Comparison of ENCODE assay signal across 27 mouse cellular contexts in genomic region chr5:142173636-142174035, GRCm38 (mm10).
A peak's percentile ranks its signal among the peaks of the same experiment; 100 is the strongest.
DNase-seq lines count a peak whose midpoint lies in the region; ATAC-seq and TF ChIP-seq lines count a peak whose summit lies in the region.
"Had no signal": no experiment of that assay in that cellular context is flagged by ENCODE, and none has a peak within 500 bp of the region (broad histone marks: within the 10 kb centered on the region; RNA-seq: fewer than 3 reads in every experiment).

No protein-coding gene starts in this region.

- no peaks in the 10 kb centered on the region for H3K27me3 ChIP-seq in hindbrain, postnatal 0 days (ENCODE audit: insufficient read depth, low read length)
- peaks cover 3% of the 10 kb centered on the region; the same call in 1 of the 2 replicates for H3K27me3 ChIP-seq in hindbrain, embryonic 16.5 days (replicated peaks; ENCODE audit: control insufficient read depth, insufficient read depth, low read length)
- H3K27me3 ChIP-seq: embryonic facial prominence, embryonic 15.5 days; intestine, embryonic 15.5 days; limb, embryonic 12.5 days; liver, embryonic 15.5 days; neural tube, embryonic 15.5 days had no signal

- H3K4me2 ChIP-seq in hindbrain, postnatal 0 days (ENCODE audit: low read depth, low read length), result no peak overlapping the region
- H3K4me2 ChIP-seq in hindbrain, embryonic 16.5 days (ENCODE audit: low read length), result no peak overlapping the region
- H3K4me2 ChIP-seq: embryonic facial prominence, embryonic 15.5 days; forebrain, embryonic 12.5 days; hindbrain, embryonic 15.5 days; intestine, embryonic 15.5 days; limb, embryonic 12.5 days; liver, embryonic 15.5 days; lung, embryonic 14.5 days; neural tube, embryonic 15.5 days had no signal

- no peak for TF ChIP-seq CTCF in hindbrain, postnatal 0 days (IDR thresholded peaks at IDR 0.05; ENCODE audit: low read depth)

- peak; percentile 59 for DNase-seq in hindbrain, postnatal 0 days (ENCODE audit: low spot score)
- peak; percentile 96 for DNase-seq in brain, adult 2 months (ENCODE audit: low read depth, low spot score)
- DNase-seq in cerebellum, adult 18-20 months, result peak; percentile 89 to 90
- DNase-seq in cerebellum, postnatal 10 days, result peak; percentile 94 to 95
- DNase-seq in gastrocnemius, postnatal 36 days, result no peak
- no peak for DNase-seq in urinary bladder, postnatal 14 days (ENCODE audit: low spot score)
- DNase-seq in kidney, adult 8-10 months, result no peak
- DNase-seq: adrenal gland, postnatal 10 days; forebrain, postnatal 0 days; heart, postnatal 4 days; kidney, adult 9 months; kidney, postnatal 10 days; layer of hippocampus, adult 9-11 months; lung, embryonic 14.5 days; lung, postnatal 14 days; spleen, adult 18-20 months; thymus, postnatal 14 days had no signal

- peak; percentile 40; the same call in 1 of the 2 replicates for ATAC-seq in hindbrain, postnatal 0 days
- no peak for ATAC-seq in hindbrain, embryonic 16.5 days
- ATAC-seq: forebrain, postnatal 0 days; intestine, embryonic 15.5 days had no signal

- H3K4me1 ChIP-seq in hindbrain, postnatal 0 days (ENCODE audit: insufficient read depth, low read length), result peaks cover 9% of the 10 kb centered on the region; the same call in 1 of the 2 replicates
- H3K4me1 ChIP-seq in hindbrain, embryonic 16.5 days (ENCODE audit: control insufficient read depth, insufficient read depth, low read depth, low read length), result peaks cover 4% of the 10 kb centered on the region; the same call in 1 of the 2 replicates
- H3K4me1 ChIP-seq: heart, embryonic 10.5 days; intestine, embryonic 15.5 days; limb, embryonic 12.5 days; liver, embryonic 15.5 days had no signal

- 51% methylated on average over 4 of the region's 4 CpGs for WGBS in hindbrain, postnatal 0 days
- WGBS in hindbrain, embryonic 16.5 days, result 58% methylated on average over 4 of the region's 4 CpGs

- no peaks in the 10 kb centered on the region; the same call in 1 of the 2 replicates for H3K36me3 ChIP-seq in hindbrain, postnatal 0 days (ENCODE audit: insufficient read depth, low read length)
- H3K36me3 ChIP-seq in hindbrain, embryonic 16.5 days (ENCODE audit: control insufficient read depth, insufficient read depth, low read length), result no peaks in the 10 kb centered on the region
- H3K36me3 ChIP-seq: embryonic facial prominence, embryonic 15.5 days; forebrain, embryonic 12.5 days; G1E; hindbrain, embryonic 15.5 days; limb, embryonic 12.5 days; liver, embryonic 15.5 days; neural tube, embryonic 15.5 days had no signal

- H3K9ac ChIP-seq in hindbrain, postnatal 0 days (replicated peaks; ENCODE audit: low read length), result no peak overlapping the region
- H3K9ac ChIP-seq in hindbrain, embryonic 16.5 days (ENCODE audit: low read depth, low read length), result no peak overlapping the region
- H3K9ac ChIP-seq: embryonic facial prominence, embryonic 15.5 days; forebrain, embryonic 12.5 days; forebrain, postnatal 0 days; hindbrain, embryonic 15.5 days; intestine, embryonic 15.5 days; limb, embryonic 12.5 days; liver, embryonic 15.5 days; lung, embryonic 14.5 days; neural tube, embryonic 15.5 days had no signal

- H3K9me3 ChIP-seq in hindbrain, postnatal 0 days (ENCODE audit: low read length), result no peaks in the 10 kb centered on the region
- H3K9me3 ChIP-seq in hindbrain, embryonic 16.5 days (ENCODE audit: control insufficient read depth, low read length), result 0 out of 2 replicates have a peak, but pooled peaks cover 2% of the 10 kb centered on the region
- H3K9me3 ChIP-seq: embryonic facial prominence, embryonic 15.5 days; forebrain, embryonic 12.5 days; heart, embryonic 10.5 days; hindbrain, embryonic 15.5 days; intestine, embryonic 15.5 days; limb, embryonic 12.5 days; liver, embryonic 15.5 days; neural tube, embryonic 15.5 days had no signal

- no peak overlapping the region for H3K4me3 ChIP-seq in hindbrain, postnatal 0 days (ENCODE audit: low read length)
- no peak overlapping the region for H3K4me3 ChIP-seq in hindbrain, embryonic 16.5 days (ENCODE audit: low read length)
- H3K4me3 ChIP-seq: embryonic facial prominence, embryonic 15.5 days; forebrain, embryonic 12.5 days; heart, embryonic 10.5 days; hindbrain, embryonic 15.5 days; intestine, embryonic 15.5 days; limb, embryonic 12.5 days; liver, embryonic 15.5 days; neural tube, embryonic 15.5 days had no signal

- intact Hi-C loops in gastrocnemius, postnatal 36 days (cut with DNase I), result no loop called here

- no peak overlapping the region for H3K27ac ChIP-seq in hindbrain, postnatal 0 days
- no peak overlapping the region for H3K27ac ChIP-seq in hindbrain, embryonic 16.5 days (ENCODE audit: low read depth, low read length)
- H3K27ac ChIP-seq: embryonic facial prominence, embryonic 15.5 days; forebrain, embryonic 12.5 days; heart, embryonic 10.5 days; hindbrain, embryonic 15.5 days; intestine, embryonic 15.5 days; limb, embryonic 12.5 days; liver, embryonic 15.5 days; neural tube, embryonic 15.5 days had no signal

Comparison
In these comparisons a context has a peak if more than half of its experiments do, and no peak if none do; other contexts are left out.
1. DNase-seq: peak in hindbrain, postnatal 0 days (single experiment), brain, adult 2 months (single experiment), cerebellum, adult 18-20 months (2 of 2) and cerebellum, postnatal 10 days (2 of 2); none in gastrocnemius, postnatal 36 days (0 of 2), urinary bladder, postnatal 14 days (single experiment) and kidney, adult 8-10 months (0 of 2).